Mouse (Mus musculus): ENCODE measurements around the gene Tex33. TPM values are rescaled to one million over a fixed set of nuclear protein-coding genes. Genes with fewer than 3 reads are reported as not detected.

The Tex33 gene
- total RNA-seq, 2 experiments from 2014 or later = not detected

DNA sequence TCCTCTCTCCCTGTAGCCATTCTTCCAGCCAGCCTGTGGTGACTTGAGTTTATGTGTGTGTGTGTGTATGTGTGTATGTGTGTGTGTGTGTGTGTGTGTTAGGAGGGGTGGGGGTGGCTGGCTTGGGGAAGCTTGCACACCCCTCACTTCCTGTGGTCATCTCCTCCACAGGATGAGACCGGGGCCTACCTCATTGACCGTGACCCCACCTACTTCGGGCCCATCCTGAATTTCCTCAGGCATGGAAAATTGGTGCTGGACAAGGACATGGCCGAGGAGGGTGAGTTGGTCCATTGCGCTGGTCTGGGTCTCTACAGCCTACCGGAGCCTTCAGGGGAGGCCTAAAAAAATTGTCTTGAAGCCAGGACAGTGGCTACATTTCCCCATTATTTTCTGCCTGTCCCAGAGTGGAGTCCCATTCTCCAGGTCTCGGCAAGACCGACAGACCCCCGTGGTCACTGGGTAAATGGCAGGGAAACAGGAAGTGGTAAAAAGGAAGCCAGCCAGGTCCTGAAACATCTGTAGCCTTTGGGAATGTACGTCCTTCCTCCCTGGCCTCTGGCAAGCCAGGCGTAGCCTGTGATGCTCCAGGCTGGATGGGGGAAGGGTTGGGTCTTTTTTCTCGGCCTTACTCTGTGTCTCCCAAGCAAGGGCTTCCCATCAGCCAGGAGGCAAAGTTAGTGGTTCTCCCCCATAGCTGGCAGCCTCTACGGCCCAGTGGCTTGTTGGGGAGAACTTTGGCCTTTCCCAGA lies 34.3 kb upstream of the Tex33 start:
- DNase-seq = no peak
- TF ChIP-seq CTCF (IDR thresholded peaks at IDR 0.05) = no peak
- Histone ChIP-seq H3K4me3 (peak overlapping the region; percentile 85), H3K27ac (peak overlapping the region; percentile 82)
- intact Hi-C loops (cut with DNase I) = no loop called here

DNA sequence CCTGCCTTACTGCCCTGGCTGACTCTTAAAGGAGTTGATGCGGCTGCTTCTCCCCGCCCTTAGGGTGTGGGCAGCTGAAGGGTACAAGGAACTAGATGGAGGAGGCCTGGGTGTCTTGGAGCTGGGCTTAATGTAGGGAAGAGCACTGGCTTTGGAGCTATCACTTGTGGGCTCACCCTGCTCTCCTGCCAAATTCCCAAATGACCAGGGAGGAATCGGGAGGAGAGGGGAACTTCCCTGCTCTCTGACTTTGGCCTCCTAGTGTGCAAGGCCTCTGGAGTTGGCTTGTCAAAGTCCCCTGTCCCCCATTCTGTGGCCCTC lies 33.4 kb upstream of the Tex33 start:
- no peak for DNase-seq
- Histone ChIP-seq H3K4me3 (peak overlapping the region; percentile 85), H3K27ac (peak overlapping the region; percentile 82)
- intact Hi-C loops (cut with DNase I) = no loop called here
- no peak for TF ChIP-seq CTCF (IDR thresholded peaks at IDR 0.05)

- TF ChIP-seq CTCF (IDR thresholded peaks at IDR 0.05) = no peak
- DNase-seq = peak; percentile 85
- H3K4me3 ChIP-seq = peak within 1 kb of the TSS; percentile 85
- intact Hi-C loops (cut with DNase I) = no loop called here
- H3K27ac ChIP-seq = peak within 1 kb of the TSS; percentile 82
Measured at GRCm38 (mm10) chr15:78428391-78429138, 32.9 kb upstream of the Tex33 start, which contains the start of gene Kctd17. Kctd17 (plus strand) TSS chr15:78428564.

DNA sequence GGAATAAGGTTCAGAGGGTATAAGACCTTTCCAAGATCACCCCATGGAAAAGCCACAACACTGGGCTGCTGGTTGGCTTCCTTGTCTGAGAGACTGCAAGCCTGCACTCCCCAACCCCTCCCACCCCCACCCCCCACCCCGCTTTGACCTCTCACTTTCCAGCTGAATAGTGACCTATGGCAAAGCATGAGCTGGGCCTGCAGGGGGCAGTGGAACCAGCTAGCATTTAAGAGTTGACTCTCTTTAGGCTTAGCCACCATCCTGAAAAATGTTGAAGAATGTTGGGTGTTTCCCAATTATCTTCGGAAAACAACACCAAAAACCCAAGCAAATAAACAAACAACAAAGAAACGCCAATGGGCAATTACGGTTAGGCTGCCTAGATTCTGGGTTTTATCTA lies 29.5 kb upstream of the Tex33 start:
- H3K4me3 ChIP-seq = no peak overlapping the region
- no peak for DNase-seq
- intact Hi-C loops (cut with DNase I) = no loop called here
- no peak overlapping the region for H3K27ac ChIP-seq
- TF ChIP-seq CTCF (IDR thresholded peaks at IDR 0.05) = no peak

- DNase-seq = no peak
- intact Hi-C loops (cut with DNase I) = loop anchor here (5.0 kb wide), 2 partner anchors 167 to 242 kb away; no protein-coding TSS in a partner anchor
- no peak overlapping the region for H3K27ac ChIP-seq
- TF ChIP-seq CTCF (IDR thresholded peaks at IDR 0.05) = no peak
- H3K4me3 ChIP-seq = no peak overlapping the region
Measured at GRCm38 (mm10) chr15:78424507-78424906, 28.8 kb upstream of the Tex33 start.

DNA sequence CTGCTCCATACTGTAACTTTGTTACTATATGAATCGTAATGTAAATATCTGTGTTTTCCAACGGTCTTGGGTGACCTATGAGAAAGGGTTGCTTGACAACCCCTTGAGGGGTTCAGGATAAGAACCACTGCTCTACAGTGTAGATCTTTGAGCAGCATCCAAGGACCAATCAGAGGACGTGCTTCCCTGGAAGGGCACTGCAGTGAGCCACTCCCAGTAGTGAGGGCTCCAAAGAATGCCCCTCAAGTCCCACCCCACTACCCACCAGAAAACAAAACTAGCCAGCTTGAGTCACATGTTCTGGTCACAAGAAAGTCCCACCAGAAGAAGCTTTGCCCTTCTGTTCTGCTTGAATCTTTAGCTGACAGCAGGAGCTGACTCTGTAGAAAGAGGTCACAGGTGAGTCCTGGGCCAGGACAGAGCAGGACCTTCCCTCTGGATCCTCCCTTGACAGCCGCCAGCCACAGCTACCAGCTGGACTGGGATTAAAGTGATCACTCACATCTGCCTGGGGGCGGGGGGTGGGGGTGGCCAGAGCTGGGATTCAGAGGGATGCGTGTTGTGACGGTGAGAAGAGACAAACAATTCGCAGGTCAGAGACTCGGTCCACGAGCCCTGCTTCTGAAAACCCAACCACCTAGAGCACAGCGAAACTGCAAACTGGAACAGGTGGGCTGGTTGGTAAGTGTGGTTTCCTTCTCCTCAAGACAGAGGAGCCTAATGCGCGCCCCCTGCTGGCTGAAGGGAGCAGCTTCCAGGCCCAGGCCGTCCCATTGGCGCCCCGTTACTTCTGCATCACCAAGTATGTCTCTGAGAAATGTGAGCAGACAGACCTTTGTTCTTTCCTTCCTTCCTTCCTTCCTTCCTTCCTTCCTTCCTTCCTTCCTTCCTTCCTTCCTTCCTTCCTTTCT lies 26.6 kb upstream of the Tex33 start:
- no peak overlapping the region; the same call in 1 of the 2 replicates for H3K27ac ChIP-seq
- peak; percentile 90 for DNase-seq
- H3K4me3 ChIP-seq = peak overlapping the region; percentile 50
- intact Hi-C loops (cut with DNase I) = loop anchor here (2.0 to 5.0 kb wide), 3 partner anchors 68 to 240 kb away; no protein-coding TSS in a partner anchor
- peak; percentile 93 for TF ChIP-seq CTCF (IDR thresholded peaks at IDR 0.05)

DNA sequence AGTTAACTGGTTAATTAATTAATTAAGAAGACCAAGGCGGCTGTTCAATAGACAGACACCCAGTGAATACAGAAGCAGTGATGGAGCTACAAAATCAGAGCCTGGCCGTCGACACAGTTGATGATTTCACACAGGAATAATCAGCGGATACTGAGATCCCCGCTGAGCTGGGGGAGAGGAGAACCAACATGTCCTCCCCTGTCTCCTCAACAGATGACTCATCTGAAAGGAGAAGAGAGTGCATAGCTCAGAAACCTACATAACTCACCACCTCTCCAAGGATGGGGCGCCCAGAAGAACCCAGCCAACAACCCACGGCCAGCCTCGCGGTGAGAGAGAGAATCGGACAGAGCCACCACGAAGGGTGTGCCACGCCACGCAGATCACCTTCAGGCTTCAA lies 24.7 kb upstream of the Tex33 start:
- DNase-seq = no peak
- no peak overlapping the region for H3K4me3 ChIP-seq
- no peak for TF ChIP-seq CTCF (IDR thresholded peaks at IDR 0.05)
- H3K27ac ChIP-seq = no peak overlapping the region
- intact Hi-C loops (cut with DNase I) = loop anchor here (5.0 kb wide), 2 partner anchors 163 to 238 kb away; no protein-coding TSS in a partner anchor

GRCm38 (mm10) chr15:78416937-78417336 lies 21.2 kb upstream of the Tex33 start:
- peak; percentile 42 for DNase-seq
- no peak for TF ChIP-seq CTCF (IDR thresholded peaks at IDR 0.05)
- Histone ChIP-seq H3K4me3 (no peak overlapping the region), H3K27ac (no peak overlapping the region)
- intact Hi-C loops (cut with DNase I) = no loop called here

GRCm38 (mm10) chr15:78414157-78414556 lies 18.4 kb upstream of the Tex33 start:
- H3K4me3 ChIP-seq = no peak overlapping the region
- H3K27ac ChIP-seq = no peak overlapping the region
- DNase-seq = no peak
- intact Hi-C loops (cut with DNase I) = no loop called here
- no peak for TF ChIP-seq CTCF (IDR thresholded peaks at IDR 0.05)

- no peak for TF ChIP-seq CTCF (IDR thresholded peaks at IDR 0.05)
- Histone ChIP-seq H3K27ac (peak overlapping the region; percentile 86), H3K4me3 (no peak overlapping the region)
- no peak for DNase-seq
- intact Hi-C loops (cut with DNase I) = no loop called here
Measured at GRCm38 (mm10) chr15:78413719-78414117, 18.0 kb upstream of the Tex33 start.

GRCm38 (mm10) chr15:78413083-78413718 lies 17.5 kb upstream of the Tex33 start:
- TF ChIP-seq CTCF (IDR thresholded peaks at IDR 0.05) = no peak
- intact Hi-C loops (cut with DNase I) = no loop called here
- H3K4me3 ChIP-seq = no peak overlapping the region
- peak overlapping the region; percentile 86 for H3K27ac ChIP-seq
- DNase-seq = peak; percentile 28

DNA sequence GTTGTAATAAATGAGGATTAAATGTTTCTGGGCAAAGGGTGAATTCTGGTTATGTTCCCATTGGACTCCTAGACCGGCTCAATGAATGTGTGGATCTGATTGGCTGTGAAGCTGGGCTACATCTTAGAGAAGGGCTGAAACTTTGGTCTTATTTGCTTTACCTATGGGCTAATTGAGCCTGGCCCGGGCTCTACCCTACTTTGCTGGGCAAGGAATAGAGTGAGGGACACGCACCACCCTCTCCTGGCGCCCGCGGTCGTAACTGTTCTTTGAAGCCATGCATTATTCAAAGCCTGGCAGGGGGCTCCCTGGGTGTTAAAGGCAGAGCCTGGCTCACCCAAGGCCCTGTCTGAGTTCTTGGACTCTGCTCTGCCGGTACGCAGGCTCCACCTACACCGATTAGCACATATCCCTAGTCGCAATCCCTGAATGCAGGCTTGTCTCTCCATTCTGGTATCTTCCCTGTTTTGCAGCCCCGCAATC lies 13.9 kb upstream of the Tex33 start:
- Histone ChIP-seq H3K27ac (no peak overlapping the region), H3K4me3 (no peak overlapping the region)
- intact Hi-C loops (cut with DNase I) = loop anchor here (10.0 kb wide), 1 partner anchor 435 kb away; the partner anchor contains the start of gene Eif3d
- no peak for DNase-seq
- TF ChIP-seq CTCF (IDR thresholded peaks at IDR 0.05) = no peak
